Mouse (Mus musculus) bone marrow, adult 2 months (tissue): ENCODE measurements around the gene Slc26a11.
A peak's percentile ranks its signal among the peaks of the same experiment; 100 is the strongest.

Source experiments
- CTCF ChIP-seq: fragments of 200-500 bp; IDR thresholded peaks from 2 replicates; pipeline ENCODE4 v1.5.1; 2011; ENCODE audit warnings: low read length, control low read depth; ENCODE audit not compliant: control insufficient read depth, insufficient read depth
- POLR2A ChIP-seq: fragments of 200-500 bp; IDR thresholded peaks from 2 replicates; pipeline ENCODE4 v1.6.1; 2011; ENCODE audit warnings: low read depth, mild to moderate bottlenecking, control low read depth, low read length, borderline replicate concordance; ENCODE audit not compliant: control insufficient read depth

- TF ChIP-seq CTCF (no peak), POLR2A (peak; percentile 62; the same call in 1 of the 2 replicates)
Measured at GRCm38 (mm10) chr11:119390271-119391231, 35.2 kb downstream of the Slc26a11 start.
